Mouse (Mus musculus) cerebellum, adult 11 months (tissue): Measurements from ENCODE around the gene Gm20906.
"Not testable (repeated sequence)": the region's sequence is repeated elsewhere in the genome, so short reads cannot be mapped to it uniquely, and the experiment has no call there.

Experiments used
- DNase-seq: peaks from one replicate; pipeline ENCODE4 v3.0.0; 2022

Gene Gm20906

GRCm38 (mm10) chrY:87550666-87551065 is at the start of gene Gm20906:
TSS of gene Gm20906 (plus strand) at chrY:87550966.
- DNase-seq: not testable (repeated sequence)
